Comparison of ENCODE assay signal across 15 mouse cellular contexts in genomic region chr9:99400781-99401180, GRCm38 (mm10). TPM values are rescaled to one million over a fixed set of nuclear protein-coding genes. Genes with fewer than 3 reads are reported as not detected.
DNase-seq lines count a peak whose midpoint lies in the region; ATAC-seq lines count a peak whose summit lies in the region.
"Had no signal": no experiment of that assay in that cellular context is flagged by ENCODE, and none has a peak within 500 bp of the region (broad histone marks: within the 10 kb centered on the region; RNA-seq: fewer than 3 reads in every experiment).

No protein-coding gene starts in this region.

- no peaks in the 10 kb centered on the region for H3K27me3 ChIP-seq in hindbrain, embryonic 15.5 days
- no peaks in the 10 kb centered on the region for H3K27me3 ChIP-seq in hindbrain, embryonic 10.5 days (ENCODE audit: insufficient read depth, poor library complexity, severe bottlenecking)
- H3K27me3 ChIP-seq in forebrain, embryonic 14.5 days (replicated peaks; ENCODE audit: control insufficient read depth, insufficient read depth, low read length), result no peaks in the 10 kb centered on the region
- H3K27me3 ChIP-seq: heart, embryonic 13.5 days; stomach, embryonic 15.5 days had no signal

- no peak for ATAC-seq in hindbrain, embryonic 15.5 days (ENCODE audit: low FRiP score, low read depth)
- no peak for ATAC-seq in forebrain, embryonic 14.5 days
- ATAC-seq: CD4-positive, CD25-positive, alpha-beta regulatory T cell, adult 4 months; intestine, embryonic 16.5 days had no signal

- peaks cover 13% of the 10 kb centered on the region for H3K4me1 ChIP-seq in hindbrain, embryonic 15.5 days (replicated peaks)
- H3K4me1 ChIP-seq in hindbrain, embryonic 10.5 days (replicated peaks), result no peaks in the 10 kb centered on the region
- no peaks in the 10 kb centered on the region for H3K4me1 ChIP-seq in forebrain, embryonic 14.5 days (ENCODE audit: control insufficient read depth, insufficient read depth, low read length)
- H3K4me1 ChIP-seq: embryonic facial prominence, embryonic 10.5 days; stomach, embryonic 15.5 days had no signal

- 0 out of 2 replicates have a peak, but pooled peaks cover 3% of the 10 kb centered on the region for H3K36me3 ChIP-seq in hindbrain, embryonic 15.5 days
- peaks cover 5% of the 10 kb centered on the region; the same call in 1 of the 2 replicates for H3K36me3 ChIP-seq in hindbrain, embryonic 10.5 days
- H3K36me3 ChIP-seq in forebrain, embryonic 14.5 days (ENCODE audit: control insufficient read depth, insufficient read depth, low read length), result peaks cover 9% of the 10 kb centered on the region
- H3K36me3 ChIP-seq: heart, embryonic 13.5 days; stomach, embryonic 15.5 days had no signal

- no peak overlapping the region for H3K4me3 ChIP-seq in hindbrain, embryonic 15.5 days
- H3K4me3 ChIP-seq in hindbrain, embryonic 10.5 days, result no peak overlapping the region
- no peak overlapping the region for H3K4me3 ChIP-seq in forebrain, embryonic 14.5 days (ENCODE audit: low read depth, low read length)
- H3K4me3 ChIP-seq: embryonic facial prominence, embryonic 10.5 days; heart, embryonic 13.5 days; stomach, embryonic 15.5 days had no signal

- DNase-seq in hindbrain, embryonic 10.5 days (ENCODE audit: low spot score), result no peak
- peak; percentile 48 for DNase-seq in ovary, adult 18-20 months (ENCODE audit: low spot score)
- DNase-seq in ovary, postnatal 10 days (ENCODE audit: low spot score), result no peak
- DNase-seq in cerebellum, adult 9-10 months, result peak; percentile 50
- DNase-seq in ovary, postnatal 36 days (ENCODE audit: low spot score), result peak; percentile 60
- no peak for DNase-seq in spleen, postnatal 36 days (ENCODE audit: low spot score in 2 of 2)
- no peak for DNase-seq in forebrain, embryonic 14.5 days (ENCODE audit: low spot score)
- DNase-seq: lung, embryonic 14.5 days; retina, postnatal 1 day had no signal

- no peak overlapping the region for H3K9ac ChIP-seq in hindbrain, embryonic 15.5 days
- no peak overlapping the region for H3K9ac ChIP-seq in forebrain, embryonic 14.5 days (ENCODE audit: low read length)
- H3K9ac ChIP-seq: heart, embryonic 13.5 days; lung, embryonic 14.5 days; stomach, embryonic 15.5 days had no signal

- WGBS in hindbrain, embryonic 15.5 days, result 82% methylated on average over 6 of the region's 6 CpGs
- WGBS in hindbrain, embryonic 10.5 days, result 86% methylated on average over 6 of the region's 6 CpGs
- WGBS in forebrain, embryonic 14.5 days, result 79% methylated on average over 6 of the region's 6 CpGs

- H3K9me3 ChIP-seq in hindbrain, embryonic 15.5 days, result no peaks in the 10 kb centered on the region
- no peaks in the 10 kb centered on the region for H3K9me3 ChIP-seq in hindbrain, embryonic 10.5 days
- H3K9me3 ChIP-seq in forebrain, embryonic 14.5 days (replicated peaks; ENCODE audit: control insufficient read depth, low read length), result no peaks in the 10 kb centered on the region
- H3K9me3 ChIP-seq: embryonic facial prominence, embryonic 10.5 days; heart, embryonic 13.5 days; stomach, embryonic 15.5 days had no signal

- no peak overlapping the region for H3K4me2 ChIP-seq in hindbrain, embryonic 15.5 days
- H3K4me2 ChIP-seq in forebrain, embryonic 14.5 days (ENCODE audit: low read length), result no peak overlapping the region
- H3K4me2 ChIP-seq: heart, embryonic 13.5 days; lung, embryonic 14.5 days; stomach, embryonic 15.5 days had no signal

- peak overlapping the region; percentile 53 for H3K27ac ChIP-seq in hindbrain, embryonic 15.5 days (replicated peaks)
- H3K27ac ChIP-seq in hindbrain, embryonic 10.5 days, result no peak overlapping the region
- no peak overlapping the region for H3K27ac ChIP-seq in forebrain, embryonic 14.5 days (ENCODE audit: low read depth, low read length)
- H3K27ac ChIP-seq: embryonic facial prominence, embryonic 10.5 days; heart, embryonic 13.5 days; stomach, embryonic 15.5 days had no signal

RNA-seq across cellular contexts. Expression of gene Mras, which starts 36.4 kb away (rescaled TPM):
- polyA plus RNA-seq in hindbrain, embryonic 15.5 days (2015; fragmentation: Nextera tagmentation; extraction: Ambion mirVana), result 53.8 and 57.1 TPM in 2 replicates
- polyA plus RNA-seq in hindbrain, embryonic 10.5 days (2016; fragmentation: Nextera tagmentation; extraction: Ambion mirVana), result 10.9 and 16.0 TPM in 2 replicates
- polyA plus RNA-seq in forebrain, embryonic 14.5 days (2014; fragmentation: Nextera tagmentation; extraction: Ambion mirVana), result 51.8 and 56.8 TPM in 2 replicates
- polyA plus RNA-seq: CD4-positive, CD25-positive, alpha-beta regulatory T cell, adult 4 months had no signal

RNA-seq across cellular contexts. Expression of gene Esyt3, which starts 42.4 kb away (rescaled TPM):
- polyA plus RNA-seq in hindbrain, embryonic 15.5 days (2015; fragmentation: Nextera tagmentation; extraction: Ambion mirVana), result 0.76 and 0.87 TPM in 2 replicates
- polyA plus RNA-seq in hindbrain, embryonic 10.5 days (2016; fragmentation: Nextera tagmentation; extraction: Ambion mirVana), result 0.34 and 0.37 TPM in 2 replicates
- 0.52 and 0.58 TPM in 2 replicates for polyA plus RNA-seq in forebrain, embryonic 14.5 days (2014; fragmentation: Nextera tagmentation; extraction: Ambion mirVana)
- polyA plus RNA-seq: CD4-positive, CD25-positive, alpha-beta regulatory T cell, adult 4 months had no signal

RNA-seq across cellular contexts. Expression of gene Nme9, which starts 50.5 kb away (rescaled TPM):
- 0.60 and 0.62 TPM in 2 replicates for polyA plus RNA-seq in hindbrain, embryonic 15.5 days (2015; fragmentation: Nextera tagmentation; extraction: Ambion mirVana)
- polyA plus RNA-seq in hindbrain, embryonic 10.5 days (2016; fragmentation: Nextera tagmentation; extraction: Ambion mirVana), result 1.3 TPM in 1 of 2 replicates, not detected in the other
- polyA plus RNA-seq in forebrain, embryonic 14.5 days (2014; fragmentation: Nextera tagmentation; extraction: Ambion mirVana), result 0.54 and 1.5 TPM in 2 replicates
- polyA plus RNA-seq: CD4-positive, CD25-positive, alpha-beta regulatory T cell, adult 4 months; embryonic facial prominence, embryonic 10.5 days; heart, embryonic 13.5 days; lung, embryonic 14.5 days had no signal

Comparison
In these comparisons a context has a peak if more than half of its experiments do, and no peak if none do; other contexts are left out.
1. DNase-seq: peak in ovary, adult 18-20 months (single experiment), cerebellum, adult 9-10 months (single experiment) and ovary, postnatal 36 days (single experiment); none in hindbrain, embryonic 10.5 days (single experiment), ovary, postnatal 10 days (single experiment), spleen, postnatal 36 days (0 of 2) and forebrain, embryonic 14.5 days (single experiment).